Mouse (Mus musculus): Measurements from ENCODE around the gene Gm11077. TPM values are rescaled to one million over a fixed set of nuclear protein-coding genes. Genes with fewer than 3 reads are reported as not detected.

The Gm11077 gene
- polyA plus RNA-seq (2021; fragmentation: Nextera tagmentation), result not detected in 2 replicates
- long read RNA-seq, experiment 1, result 0 reads
- long read RNA-seq, experiment 2, result 0 reads

GRCm38 (mm10) chr6:140729272-140729671, at the start of gene Gm11077:
TSS of gene Gm11077 (plus strand) at chr6:140729284.

Other genes starting within 250 kb of the Gm11077 start
- 3.5 and 4.4 TPM in 2 replicates for gene Aebp2, start 106.6 kb upstream of the Gm11077 start, polyA plus RNA-seq (2021; fragmentation: Nextera tagmentation)

Data from layer of hippocampus, adult 6 months (tissue).